Mouse (Mus musculus) cerebellum, adult 8-10 months (tissue): ENCODE data around the gene Trim80.

Source experiments
- DNase-seq: peaks from one replicate; pipeline ENCODE4 v3.0.0; 2022

The Trim80 gene

GRCm38 (mm10) chr11:115439906-115440595 lies at the start of gene Trim80:
TSS of gene Trim80 (plus strand) at chr11:115440545.
- no peak for DNase-seq

- no peak for DNase-seq
These were observed 49.0 kb upstream of the Trim80 start for GRCm38 (mm10) chr11:115391358-115391757.

DNA sequence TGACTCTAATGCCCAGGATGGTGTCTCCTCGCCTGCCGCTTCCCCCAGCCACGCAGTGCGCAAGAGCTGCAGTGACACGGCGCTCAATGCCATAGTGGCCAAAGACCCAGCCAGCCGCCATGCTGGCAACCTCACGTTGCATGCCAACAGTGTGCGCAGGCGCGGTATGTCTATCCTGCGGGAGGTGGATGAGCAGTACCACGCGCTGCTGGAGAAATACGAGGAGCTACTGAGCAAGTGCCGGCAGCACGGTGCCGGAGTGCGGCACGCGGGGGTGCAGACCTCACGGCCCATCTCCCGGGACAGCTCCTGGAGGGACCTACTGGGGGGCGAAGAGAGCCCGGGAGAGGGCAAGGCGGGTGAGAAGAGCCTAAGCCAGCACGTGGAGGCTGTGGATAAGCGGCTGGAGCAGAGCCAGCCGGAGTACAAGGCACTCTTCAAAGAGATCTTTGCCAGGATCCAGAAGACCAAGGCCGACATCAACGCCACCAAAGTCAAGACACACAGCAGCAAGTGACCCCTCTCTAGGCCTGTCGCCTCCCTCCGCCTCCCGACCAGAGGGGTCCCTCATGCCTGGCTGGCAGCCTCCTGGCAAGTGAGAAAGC lies 46.5 kb upstream of the Trim80 start:
- peak; percentile 76 for DNase-seq

DNA sequence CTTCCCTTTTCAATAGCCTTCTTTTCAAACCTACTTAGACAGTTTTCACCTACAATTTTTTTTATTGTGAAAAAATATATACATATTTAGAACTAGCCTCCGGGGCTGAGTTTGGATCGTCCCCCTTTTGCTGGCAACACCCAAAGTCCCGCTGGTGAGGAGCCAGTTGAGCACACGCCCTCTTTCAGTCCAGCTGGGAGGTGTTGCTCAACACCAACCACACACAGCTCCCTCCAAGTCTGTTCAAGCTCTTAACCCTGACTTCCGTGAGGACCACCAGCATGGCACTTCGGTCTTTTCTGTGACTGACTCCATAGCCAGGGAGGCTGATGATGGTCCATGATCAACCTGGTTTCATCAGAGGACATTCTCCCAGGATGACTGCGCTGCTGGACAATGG lies 42.3 kb upstream of the Trim80 start:
- DNase-seq: no peak

GRCm38 (mm10) chr11:115400126-115400525 lies 40.2 kb upstream of the Trim80 start:
- no peak for DNase-seq

GRCm38 (mm10) chr11:115400630-115401391 lies 39.5 kb upstream of the Trim80 start:
- DNase-seq: peak; percentile 77

GRCm38 (mm10) chr11:115403338-115404124 lies 36.8 kb upstream of the Trim80 start, which contains the start of gene Mrpl58:
TSS of gene Mrpl58 (plus strand) at chr11:115403752.
- peak; percentile 87 for DNase-seq

DNA sequence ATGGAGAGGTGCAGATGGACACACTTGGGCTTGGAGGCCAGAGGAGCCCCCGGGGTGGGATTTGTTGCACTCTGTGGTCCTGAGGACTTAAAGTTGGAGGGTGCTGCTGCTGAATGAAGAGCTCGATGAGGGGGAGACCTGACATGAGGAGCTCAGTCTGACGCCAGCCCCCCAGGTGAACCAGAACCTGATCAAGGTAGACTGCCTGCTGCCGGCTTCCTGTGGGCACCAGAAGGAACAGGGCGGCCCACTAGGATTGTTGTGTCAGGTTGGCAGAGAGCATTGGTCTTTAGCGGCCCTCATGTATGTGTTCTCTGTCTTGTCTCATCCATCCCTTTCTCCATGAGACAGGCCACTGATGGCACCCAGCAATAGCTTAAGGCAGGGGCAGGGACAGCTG lies 34.6 kb upstream of the Trim80 start:
- no peak for DNase-seq

GRCm38 (mm10) chr11:115406858-115407401 lies 33.4 kb upstream of the Trim80 start:
- DNase-seq: no peak

GRCm38 (mm10) chr11:115408266-115408920 lies 32.0 kb upstream of the Trim80 start:
- DNase-seq: no peak

DNA sequence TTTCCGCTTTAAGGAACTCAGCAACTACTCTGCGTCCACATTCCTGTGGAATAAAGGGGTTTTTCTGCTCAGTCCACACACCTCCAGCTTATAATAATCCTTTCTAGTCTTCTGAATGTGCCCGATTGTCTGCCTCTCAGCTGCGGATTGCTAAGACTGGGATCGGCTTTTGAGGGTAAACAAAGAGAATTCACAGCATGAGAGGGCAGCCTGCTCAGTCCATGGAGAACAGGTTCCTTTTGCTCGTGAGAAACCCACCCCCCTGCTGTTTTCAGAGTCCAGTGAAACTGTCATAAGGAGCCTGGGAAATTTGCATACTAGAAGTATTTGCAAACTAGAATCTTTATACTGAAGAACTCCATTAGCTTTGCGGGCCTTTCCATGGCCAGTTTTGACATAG lies 30.8 kb upstream of the Trim80 start:
- no peak for DNase-seq

- DNase-seq: peak; percentile 94
These were observed 20.7 kb upstream of the Trim80 start, which contains the start of the genes Atp5h and Kctd2 for GRCm38 (mm10) chr11:115419531-115420237. TSS of gene Atp5h (minus strand) at chr11:115419962. TSS of gene Kctd2 (plus strand) at chr11:115420128.

DNA sequence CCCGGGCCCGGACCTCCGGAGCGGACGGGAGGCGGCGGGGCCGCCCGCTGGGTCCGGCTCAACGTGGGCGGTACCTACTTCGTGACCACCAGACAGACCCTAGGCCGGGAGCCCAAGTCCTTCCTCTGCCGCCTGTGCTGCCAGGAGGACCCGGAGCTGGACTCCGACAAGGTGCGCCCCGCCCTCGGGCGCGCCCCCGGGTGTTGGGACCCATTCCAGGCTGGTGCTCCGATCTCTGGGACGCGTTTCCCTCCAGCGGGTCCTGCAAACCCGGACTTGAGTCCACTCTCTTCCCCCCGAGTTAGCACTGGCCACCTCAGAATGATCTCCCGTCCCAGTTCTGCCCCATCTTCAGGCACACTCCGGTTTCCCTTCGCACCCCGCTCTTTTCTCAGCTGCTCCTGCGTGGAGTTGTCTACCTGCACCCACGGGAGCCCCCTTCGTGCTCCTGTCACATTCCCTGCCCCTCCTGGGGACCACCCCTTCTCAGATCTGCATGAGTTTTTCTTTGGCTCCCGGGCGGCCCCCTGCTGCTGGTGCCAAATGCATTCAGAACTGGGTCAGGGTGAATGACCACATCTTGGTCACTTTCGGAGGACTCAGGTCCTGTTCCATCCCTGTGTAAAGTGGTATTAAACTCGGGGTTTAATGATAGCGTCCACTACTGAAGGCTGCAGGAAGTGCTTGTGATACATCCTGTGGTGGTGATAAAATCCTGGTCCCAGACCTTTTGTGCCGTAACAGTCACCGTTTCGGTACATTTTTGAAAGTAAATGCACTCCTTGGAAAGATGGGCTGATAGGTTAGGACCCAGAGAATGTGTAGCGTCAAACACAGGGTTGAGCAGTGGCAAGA lies 19.8 kb upstream of the Trim80 start:
- DNase-seq: peak; percentile 73

DNA sequence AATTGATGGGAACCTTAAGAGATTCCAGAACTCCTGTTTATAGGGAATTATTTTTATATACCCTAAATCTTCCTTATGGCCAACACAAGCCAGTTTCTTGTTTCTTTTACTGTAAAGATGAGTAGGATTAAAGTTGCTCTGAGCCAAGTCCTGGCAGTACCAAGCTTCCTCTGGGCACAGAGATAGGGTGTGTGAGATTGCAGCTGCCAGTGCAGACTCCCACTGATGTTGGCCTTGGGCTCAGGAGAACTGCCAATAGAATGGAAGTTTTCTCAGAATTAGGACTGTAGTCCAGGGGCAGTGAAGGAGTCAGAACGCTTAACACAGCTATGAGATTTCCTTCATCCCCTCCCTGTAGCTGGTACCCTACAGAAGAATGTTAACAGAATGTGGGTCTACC lies 19.0 kb upstream of the Trim80 start:
- no peak for DNase-seq

- DNase-seq: no peak
These were observed 18.4 kb upstream of the Trim80 start for GRCm38 (mm10) chr11:115421972-115422371.

DNA sequence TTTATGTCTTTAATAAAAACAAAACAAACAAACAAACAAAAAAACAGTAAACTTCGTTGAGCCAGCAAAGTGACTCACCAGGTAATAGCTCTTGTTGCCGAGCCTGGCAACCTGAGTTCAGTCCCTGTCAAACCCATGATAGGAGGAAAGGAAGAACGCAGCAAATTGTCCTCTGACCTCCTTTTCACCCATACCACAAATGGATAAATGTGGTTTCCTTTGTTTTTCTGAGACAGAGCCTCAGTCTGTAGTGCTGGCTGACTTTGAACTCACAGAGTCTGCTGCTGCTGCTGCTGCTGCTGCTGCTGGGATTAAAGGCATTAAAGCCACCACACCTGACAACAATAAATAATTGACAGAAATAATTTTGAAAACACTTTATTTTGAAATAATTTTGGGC lies 17.3 kb upstream of the Trim80 start:
- no peak for DNase-seq

GRCm38 (mm10) chr11:115424666-115425065 lies 15.7 kb upstream of the Trim80 start:
- DNase-seq: no peak

GRCm38 (mm10) chr11:115425671-115426070 lies 14.7 kb upstream of the Trim80 start:
- no peak for DNase-seq

DNA sequence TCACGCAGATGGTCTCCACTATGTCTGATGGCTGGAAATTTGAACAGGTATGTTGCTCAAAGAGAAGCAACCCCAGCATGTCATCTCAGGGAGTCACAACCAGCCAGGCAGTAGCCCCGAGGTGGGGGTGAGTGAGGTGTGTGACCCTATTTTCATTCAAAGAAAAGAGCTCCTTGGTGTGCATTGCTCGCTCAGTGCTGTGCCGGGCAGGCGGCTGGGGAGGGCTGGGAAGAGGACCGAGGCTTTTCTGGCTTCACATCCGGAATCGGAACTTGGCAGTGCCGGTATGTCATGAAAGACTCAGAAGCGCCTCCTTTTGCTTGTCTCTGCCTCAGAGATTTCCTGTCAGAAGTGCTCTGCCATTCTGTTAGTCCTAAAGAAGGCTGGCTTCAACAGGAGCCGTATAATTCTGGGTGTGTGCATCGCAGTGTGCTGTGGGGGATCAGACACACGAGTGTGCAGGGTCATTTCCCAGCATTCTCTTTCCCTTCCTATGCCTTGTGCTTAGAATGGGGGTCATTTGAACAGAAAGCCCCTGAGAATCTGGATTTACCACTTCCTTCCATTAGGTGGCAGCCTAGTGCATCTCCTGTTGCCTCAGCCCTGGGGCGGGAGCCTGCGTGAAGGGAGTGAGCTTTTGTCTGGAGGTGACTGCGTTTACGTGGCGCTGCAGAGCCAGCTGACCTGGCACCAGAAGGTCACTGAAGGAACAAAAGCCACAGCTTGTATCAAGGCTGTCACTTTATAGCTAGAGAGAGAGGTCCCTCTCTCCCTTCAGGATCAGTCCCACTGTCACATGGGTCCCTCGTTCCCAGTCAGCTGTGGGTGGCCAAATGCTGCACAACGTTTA lies 12.6 kb upstream of the Trim80 start:
- DNase-seq: peak; percentile 78
